Mouse (Mus musculus) kidney, adult 2 months (tissue): ENCODE measurements around the gene Tead4.

ENCODE experiments used
- CTCF ChIP-seq: fragments of 200-500 bp; conservative IDR thresholded peaks from 2 replicates; pipeline ENCODE4 v1.5.1; 2011; ENCODE audit warnings: low read depth, mild to moderate bottlenecking, control low read depth, low read length, moderate library complexity, mixed read lengths; ENCODE audit not compliant: insufficient read depth, insufficient read length
- POLR2A ChIP-seq: fragments of 200-500 bp; IDR thresholded peaks from one replicate; pipeline ENCODE4 v1.6.1; 2011; ENCODE audit warnings: low read depth, low read length, control low read depth

DNA sequence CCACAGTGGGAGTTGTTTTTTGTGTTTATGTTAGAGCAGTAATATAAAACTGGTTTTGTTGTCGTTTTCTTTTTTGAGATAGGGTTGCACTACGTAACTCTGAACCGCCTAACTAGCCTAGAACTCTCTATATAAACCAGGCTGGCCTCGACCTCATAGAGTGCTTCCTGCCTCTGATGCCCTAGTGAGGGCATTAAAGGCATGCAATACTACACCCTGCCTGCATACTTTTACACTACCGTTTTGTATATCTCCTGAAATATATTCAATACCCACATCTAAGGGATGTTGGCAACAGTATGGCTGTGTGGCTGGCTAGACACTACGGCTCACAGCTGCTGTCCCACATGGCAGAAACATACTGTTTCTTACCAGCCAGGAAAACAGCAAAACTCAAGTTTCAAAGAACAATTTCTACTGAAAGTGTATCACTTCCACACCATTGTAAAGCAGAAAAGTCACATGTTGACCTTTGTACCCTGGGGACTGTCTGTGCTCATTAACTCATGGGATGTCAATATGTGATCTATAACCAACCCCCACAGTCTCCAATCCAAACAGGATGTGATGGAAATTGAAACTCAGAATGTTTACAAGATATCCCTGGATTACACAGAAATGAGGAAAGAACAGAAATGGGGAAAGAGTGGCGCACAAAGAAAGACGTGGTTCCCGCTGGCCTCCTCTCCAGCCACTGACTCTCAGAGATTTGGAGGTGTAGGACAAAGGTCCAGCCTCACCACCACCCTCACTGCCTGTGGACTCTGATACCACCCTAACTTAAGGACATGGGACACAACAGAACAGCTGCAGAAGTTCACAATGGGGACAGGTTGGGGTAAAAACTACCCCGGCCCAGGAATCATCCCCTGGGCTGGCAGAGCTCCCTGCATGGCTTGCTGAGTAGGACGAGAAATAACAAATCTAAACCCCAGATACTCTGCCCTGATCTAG lies 23.2 kb downstream of the Tead4 start:
- no peak for TF ChIP-seq CTCF
- TF ChIP-seq POLR2A: no peak
